In genomic region chr13:29986756-29987120, GRCm38 (mm10) we compare ENCODE assay signal across 8 mouse cellular contexts. TPM values are rescaled to one million over a fixed set of nuclear protein-coding genes. Genes with fewer than 3 reads are reported as not detected.
DNase-seq lines count a peak whose midpoint lies in the region; ATAC-seq and TF ChIP-seq lines count a peak whose summit lies in the region.

No protein-coding gene starts in this region.

- peak overlapping the region; percentile 58 for H3K9ac ChIP-seq in embryonic facial prominence, embryonic 13.5 days
- H3K9ac ChIP-seq in hindbrain, postnatal 0 days (replicated peaks; ENCODE audit: low read length), result peak overlapping the region; percentile 33; the same call in 1 of the 2 replicates
- H3K9ac ChIP-seq in neural tube, embryonic 12.5 days, result no peak overlapping the region; the same call in 1 of the 2 replicates

- no peaks in the 10 kb centered on the region for H3K9me3 ChIP-seq in embryonic facial prominence, embryonic 13.5 days
- no peaks in the 10 kb centered on the region for H3K9me3 ChIP-seq in hindbrain, postnatal 0 days (ENCODE audit: low read length)
- no peaks in the 10 kb centered on the region for H3K9me3 ChIP-seq in neural tube, embryonic 12.5 days

- no peak for DNase-seq in left cerebral cortex, adult 2 months (ENCODE audit: extremely low spot score in 1 of 2, low spot score in 2 of 2)
- DNase-seq in left cerebral cortex, adult 9 months (ENCODE audit: low spot score in 2 of 2), result no peak
- DNase-seq in hindbrain, postnatal 0 days (ENCODE audit: low spot score), result no peak
- no peak for DNase-seq in spleen, postnatal 14 days (ENCODE audit: low spot score in 2 of 2)
- DNase-seq in adrenal gland, postnatal 36 days, result no peak
- DNase-seq in ovary, postnatal 14 days (ENCODE audit: low spot score), result no peak

- no peak for ATAC-seq in embryonic facial prominence, embryonic 13.5 days (ENCODE audit: insufficient number of reproducible peaks, insufficient read depth, low FRiP score, low TSS enrichment, low read depth)
- ATAC-seq in hindbrain, postnatal 0 days, result no peak
- no peak for ATAC-seq in neural tube, embryonic 12.5 days (ENCODE audit: low FRiP score, low read depth)

- no peak for TF ChIP-seq CTCF in left cerebral cortex, adult 2 months (IDR thresholded peaks at IDR 0.05)
- no peak for TF ChIP-seq CTCF in hindbrain, postnatal 0 days (IDR thresholded peaks at IDR 0.05; ENCODE audit: low read depth)

- no peaks in the 10 kb centered on the region for H3K27me3 ChIP-seq in embryonic facial prominence, embryonic 13.5 days
- no peaks in the 10 kb centered on the region for H3K27me3 ChIP-seq in hindbrain, postnatal 0 days (ENCODE audit: insufficient read depth, low read length)
- no peaks in the 10 kb centered on the region for H3K27me3 ChIP-seq in neural tube, embryonic 12.5 days (replicated peaks)

- intact Hi-C loops in left cerebral cortex, adult 2 months (cut with DNase I), result loop anchor here (2.0 kb wide), 1 partner anchor 272 kb away; no protein-coding TSS in a partner anchor

- H3K4me2 ChIP-seq in embryonic facial prominence, embryonic 13.5 days, result peak overlapping the region; percentile 83
- H3K4me2 ChIP-seq in hindbrain, postnatal 0 days (ENCODE audit: low read depth, low read length), result peak overlapping the region; percentile 100
- peak overlapping the region; percentile 62 for H3K4me2 ChIP-seq in neural tube, embryonic 12.5 days (replicated peaks)

- H3K4me3 ChIP-seq in left cerebral cortex, adult 2 months, result peak overlapping the region; percentile 56
- H3K4me3 ChIP-seq in embryonic facial prominence, embryonic 13.5 days, result peak overlapping the region; percentile 92
- H3K4me3 ChIP-seq in hindbrain, postnatal 0 days (ENCODE audit: low read length), result peak overlapping the region; percentile 38
- peak overlapping the region; percentile 91 for H3K4me3 ChIP-seq in neural tube, embryonic 12.5 days

- H3K27ac ChIP-seq in left cerebral cortex, adult 2 months, result peak overlapping the region; percentile 78
- peak overlapping the region; percentile 45; the same call in 1 of the 2 replicates for H3K27ac ChIP-seq in embryonic facial prominence, embryonic 13.5 days
- peak overlapping the region; percentile 41; the same call in 1 of the 2 replicates for H3K27ac ChIP-seq in hindbrain, postnatal 0 days
- H3K27ac ChIP-seq in neural tube, embryonic 12.5 days, result no peak overlapping the region

- 13% methylated on average over 9 of the region's 9 CpGs for WGBS in embryonic facial prominence, embryonic 13.5 days
- WGBS in hindbrain, postnatal 0 days, result 15% methylated on average over 9 of the region's 9 CpGs
- 19% methylated on average over 9 of the region's 9 CpGs for WGBS in neural tube, embryonic 12.5 days

- no peaks in the 10 kb centered on the region for H3K36me3 ChIP-seq in embryonic facial prominence, embryonic 13.5 days
- no peaks in the 10 kb centered on the region for H3K36me3 ChIP-seq in hindbrain, postnatal 0 days (ENCODE audit: insufficient read depth, low read length)
- H3K36me3 ChIP-seq in neural tube, embryonic 12.5 days, result no peaks in the 10 kb centered on the region

- H3K4me1 ChIP-seq in embryonic facial prominence, embryonic 13.5 days, result peaks cover 13% of the 10 kb centered on the region
- H3K4me1 ChIP-seq in hindbrain, postnatal 0 days (ENCODE audit: insufficient read depth, low read length), result no peaks in the 10 kb centered on the region
- H3K4me1 ChIP-seq in neural tube, embryonic 12.5 days, result peaks cover 7% of the 10 kb centered on the region

RNA-seq across cellular contexts. Expression of gene E2f3, which starts 0.9 kb away (rescaled TPM):
- 10 to 100 TPM; 21.1 to 21.8 TPM for total RNA-seq in left cerebral cortex, adult 2 months (2021)
- polyA plus RNA-seq in embryonic facial prominence, embryonic 13.5 days (2015; fragmentation: Nextera tagmentation; extraction: Ambion mirVana), result 12.5 and 13.1 TPM in 2 replicates
- 9.5 and 12.4 TPM in 2 replicates for total RNA-seq in hindbrain, postnatal 0 days (2014; rRNA removed)
- 3.5 and 3.8 TPM in 2 replicates for polyA plus RNA-seq in hindbrain, postnatal 0 days (2015; fragmentation: Nextera tagmentation; extraction: Ambion mirVana)
- 13.0 and 13.9 TPM in 2 replicates for polyA plus RNA-seq in neural tube, embryonic 12.5 days (2016; fragmentation: Nextera tagmentation; extraction: Ambion mirVana)
- 10 to 100 TPM; 10.9 to 12.4 TPM for total RNA-seq in adrenal gland, postnatal 36 days (2021)

Comparison
In these comparisons a context has a peak if more than half of its experiments do, and no peak if none do; other contexts are left out.
1. H3K4me3 ChIP-seq: peak in every context shown above with its lines; median percentile 92 in embryonic facial prominence, embryonic 13.5 days; 91 in neural tube, embryonic 12.5 days; 56 in left cerebral cortex, adult 2 months; 38 in hindbrain, postnatal 0 days.